Mouse (Mus musculus) ES-Bruce4 (cell line): ENCODE measurements at regions not wholly inside any gene's neighbourhood (a gene's known extent, or its start where the extent isn't known, plus 50 kb on each side); places are given as distances from the start of the nearest gene placed in this dataset.

Experiments
- H3K27ac ChIP-seq: 2 replicates; pipeline ENCODE4 v1.5.1; 2012; ENCODE audit warnings: low read length, inconsistent platforms; ENCODE audit not compliant: insufficient read depth
- H3K27me3 ChIP-seq: 2 replicates; pipeline ENCODE4 v1.6.1; 2012; ENCODE audit warnings: mild to moderate bottlenecking, low read length, inconsistent platforms; ENCODE audit not compliant: control insufficient read depth, poor library complexity, insufficient read depth, severe bottlenecking
- H3K36me3 ChIP-seq: 2 replicates; pipeline ENCODE4 v1.6.1; 2012; ENCODE audit warnings: inconsistent platforms, mild to moderate bottlenecking, low read length, moderate library complexity; ENCODE audit not compliant: control insufficient read depth, poor library complexity, insufficient read depth, severe bottlenecking
- H3K4me1 ChIP-seq: one replicate; pipeline ENCODE4 v1.8.1; 2011; ENCODE audit warnings: low read length; ENCODE audit not compliant: control insufficient read depth, insufficient read depth
- H3K4me3 ChIP-seq: 2 replicates; pipeline ENCODE4 v1.5.1; 2011; ENCODE audit warnings: low read depth, mild to moderate bottlenecking, low read length
- H3K9ac ChIP-seq: 2 replicates; pipeline ENCODE4 v1.6.1; 2012; ENCODE audit warnings: low read depth, mild to moderate bottlenecking, inconsistent platforms; ENCODE audit not compliant: poor library complexity, severe bottlenecking
- H3K9me3 ChIP-seq: replicated peaks from 2 replicates; pipeline ENCODE4 v1.6.1; 2012; ENCODE audit warnings: mild to moderate bottlenecking, low read length, inconsistent platforms; ENCODE audit not compliant: control insufficient read depth, poor library complexity, insufficient read depth, severe bottlenecking
- CTCF ChIP-seq: IDR thresholded peaks from one replicate; pipeline ENCODE4 v1.8.1; 2011; ENCODE audit warnings: low read depth, low read length
- EP300 ChIP-seq: IDR thresholded peaks from 2 replicates; pipeline ENCODE4 v1.6.1; 2011; ENCODE audit warnings: low read depth, low read length; ENCODE audit not compliant: insufficient read depth
- POLR2A ChIP-seq: IDR thresholded peaks from one replicate; pipeline ENCODE4 v1.8.1; 2011; ENCODE audit warnings: low read length; ENCODE audit not compliant: insufficient read depth

GRCm38 (mm10) chr8:11909146-11909545 is 68.9 kb downstream of the Tex29 start:
- H3K27ac ChIP-seq: no peak overlapping the region
- H3K4me3 ChIP-seq: no peak overlapping the region
- H3K9ac ChIP-seq: no peak overlapping the region
- no peaks in the 10 kb centered on the region for H3K27me3 ChIP-seq
- no peaks in the 10 kb centered on the region for H3K36me3 ChIP-seq
- H3K4me1 ChIP-seq: no peaks in the 10 kb centered on the region
- no peak for TF ChIP-seq EP300
- TF ChIP-seq CTCF: no peak
- TF ChIP-seq POLR2A: no peak
- H3K9me3 ChIP-seq: no peaks in the 10 kb centered on the region

- Histone ChIP-seq H3K9me3 (no peaks in the 10 kb centered on the region), H3K4me3 (no peak overlapping the region), H3K36me3 (no peaks in the 10 kb centered on the region), H3K9ac (no peak overlapping the region), H3K27ac (no peak overlapping the region), H3K27me3 (no peaks in the 10 kb centered on the region), H3K4me1 (no peaks in the 10 kb centered on the region)
- TF ChIP-seq EP300: no peak
- TF ChIP-seq CTCF: no peak
- TF ChIP-seq POLR2A: no peak
Observed at GRCm38 (mm10) chr8:11911639-11912450, 71.6 kb downstream of the Tex29 start.

- H3K4me3 ChIP-seq: no peak overlapping the region
- H3K27ac ChIP-seq: no peak overlapping the region
- no peaks in the 10 kb centered on the region for H3K27me3 ChIP-seq
- TF ChIP-seq CTCF (no peak), EP300 (no peak), POLR2A (no peak)
- no peaks in the 10 kb centered on the region for H3K4me1 ChIP-seq
- H3K36me3 ChIP-seq: no peaks in the 10 kb centered on the region
- H3K9me3 ChIP-seq: no peaks in the 10 kb centered on the region
- no peak overlapping the region for H3K9ac ChIP-seq
Observed at GRCm38 (mm10) chr8:11912451-11913128, 72.3 kb downstream of the Tex29 start.

- Histone ChIP-seq H3K9me3 (no peaks in the 10 kb centered on the region), H3K4me1 (no peaks in the 10 kb centered on the region), H3K9ac (no peak overlapping the region), H3K27ac (no peak overlapping the region), H3K36me3 (no peaks in the 10 kb centered on the region), H3K4me3 (no peak overlapping the region), H3K27me3 (no peaks in the 10 kb centered on the region)
- TF ChIP-seq EP300 (no peak), POLR2A (no peak), CTCF (no peak)
Observed at GRCm38 (mm10) chr8:11913129-11913900, 73.0 kb downstream of the Tex29 start.

- Histone ChIP-seq H3K27me3 (no peaks in the 10 kb centered on the region), H3K36me3 (no peaks in the 10 kb centered on the region), H3K9me3 (no peaks in the 10 kb centered on the region), H3K27ac (no peak overlapping the region), H3K4me1 (no peaks in the 10 kb centered on the region), H3K4me3 (no peak overlapping the region), H3K9ac (no peak overlapping the region)
- TF ChIP-seq EP300 (no peak), POLR2A (no peak), CTCF (no peak)
Observed at GRCm38 (mm10) chr8:11914131-11914530, 73.9 kb downstream of the Tex29 start.
